Mouse (Mus musculus) neural tube, embryonic 14.5 days (tissue): ENCODE data around the gene Copg1. TPM values are rescaled to one million over a fixed set of nuclear protein-coding genes. Genes with fewer than 3 reads are reported as not detected.

ENCODE experiments used
- ATAC-seq: fragments of 200-750 bp; cut with Nextera tagmentation; 2 replicates; pipeline ENCODE4 v1.8.0; 2017; ENCODE audit warnings: low read depth, mild to moderate bottlenecking, moderate TSS enrichment, moderate library complexity
- H3K27ac ChIP-seq: fragments of 300-500 bp; sonication (generic); 2 replicates; pipeline ENCODE4 v1.5.1; 2014; ENCODE audit warnings: low read depth, mild to moderate bottlenecking, control low read depth, low read length, moderate library complexity, mixed read lengths
- H3K27me3 ChIP-seq: fragments of 300-500 bp; sonication (generic); 2 replicates; pipeline ENCODE4 v1.6.1; 2014; ENCODE audit warnings: low read length; ENCODE audit not compliant: control insufficient read depth, insufficient read depth
- H3K36me3 ChIP-seq: fragments of 300-500 bp; sonication (generic); 2 replicates; pipeline ENCODE4 v1.6.1; 2014; ENCODE audit warnings: low read length, mixed read lengths; ENCODE audit not compliant: control insufficient read depth, insufficient read depth
- H3K4me1 ChIP-seq: fragments of 300-500 bp; sonication (generic); 2 replicates; pipeline ENCODE4 v1.6.1; 2014; ENCODE audit warnings: low read length; ENCODE audit not compliant: control insufficient read depth, insufficient read depth
- H3K4me2 ChIP-seq: fragments of 300-500 bp; sonication (generic); 2 replicates; pipeline ENCODE4 v1.6.1; 2014; ENCODE audit warnings: mild to moderate bottlenecking, low read depth, low read length, control low read depth
- H3K4me3 ChIP-seq: fragments of 300-500 bp; sonication (generic); 2 replicates; pipeline ENCODE4 v1.5.1; 2014; ENCODE audit warnings: low read depth, low read length, control low read depth, mixed read lengths
- H3K9ac ChIP-seq: fragments of 300-500 bp; sonication (generic); replicated peaks from 2 replicates; pipeline ENCODE4 v1.6.1; 2014; ENCODE audit warnings: low read depth, mild to moderate bottlenecking, control low read depth, low read length, mixed read lengths
- H3K9me3 ChIP-seq: fragments of 300-500 bp; sonication (generic); 2 replicates; pipeline ENCODE4 v1.6.1; 2016; ENCODE audit warnings: low read length; ENCODE audit not compliant: control insufficient read depth
- WGBS: fragments of 180-500 bp; shearing (Covaris S2); extraction: QIAGEN DNeasy Blood & Tissue Kit; methylation state at CpG from one replicate; pipeline ENCODE4 v1.1.7; 2014; 5-methylcytosine and 5-hydroxymethylcytosine counted together
- polyA plus RNA-seq: library from polyadenylated mRNA; unstranded; fragments of >200 nt; fragmentation: Nextera tagmentation; extraction: Ambion mirVana; gene quantifications from 2 replicates; pipeline ENCODE4 v1.2.1, GENCODE M21; 2014

Copg1 gene
- polyA plus RNA-seq, 1 experiment from 2014 or later, result 202 TPM

DNA sequence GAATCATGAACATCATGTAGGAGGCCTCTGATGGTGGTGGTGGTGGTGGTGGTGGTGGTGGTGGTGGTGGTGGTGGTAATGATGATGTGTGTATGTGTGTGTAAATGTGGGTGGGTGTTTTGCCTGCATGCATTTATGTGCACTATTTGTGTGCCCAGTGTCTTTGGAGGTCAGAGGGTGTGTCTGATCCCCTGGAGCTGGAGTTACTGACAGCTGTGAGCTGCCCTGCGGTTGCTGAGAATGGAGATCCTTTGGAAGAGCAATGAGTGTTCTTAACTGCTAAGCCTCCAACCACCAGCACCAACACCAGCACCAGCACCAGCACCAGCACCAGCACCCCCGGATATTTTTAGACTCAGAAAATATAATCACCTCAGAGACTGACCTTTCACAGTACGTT lies 5.4 kb upstream of the Copg1 start:
- no peak overlapping the region for H3K27ac ChIP-seq
- H3K4me2 ChIP-seq, result no peak overlapping the region
- H3K4me3 ChIP-seq, result no peak overlapping the region
- H3K9me3 ChIP-seq, result no peaks in the 10 kb centered on the region
- no peak overlapping the region for H3K9ac ChIP-seq
- WGBS, result 81% methylated on average over 3 of the region's 3 CpGs
- H3K27me3 ChIP-seq, result no peaks in the 10 kb centered on the region
- H3K36me3 ChIP-seq, result no peaks in the 10 kb centered on the region
- no peaks in the 10 kb centered on the region for H3K4me1 ChIP-seq
- ATAC-seq, result no peak

DNA sequence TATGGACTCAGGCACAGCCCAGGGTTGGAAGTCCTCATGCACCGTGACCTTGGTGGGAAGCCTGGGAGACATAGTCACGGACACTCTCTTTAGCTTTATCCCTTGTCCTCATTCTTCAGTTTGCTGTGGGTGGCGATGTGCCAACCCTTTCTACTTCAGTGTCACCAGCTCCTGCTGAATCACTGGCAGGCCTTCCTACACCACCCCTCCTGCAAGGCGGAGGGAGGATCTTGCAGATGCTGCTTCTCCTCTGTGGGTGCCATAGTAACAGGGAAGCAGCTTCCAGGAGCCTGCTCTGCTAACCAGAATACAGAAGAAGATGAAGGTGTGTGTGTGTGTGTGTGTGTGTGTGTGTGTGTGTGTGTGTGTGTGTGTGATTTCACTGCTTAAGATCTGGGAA lies 4.8 kb upstream of the Copg1 start:
- ATAC-seq, result no peak
- H3K27me3 ChIP-seq, result no peaks in the 10 kb centered on the region
- H3K36me3 ChIP-seq, result no peaks in the 10 kb centered on the region
- H3K4me1 ChIP-seq, result no peaks in the 10 kb centered on the region
- H3K4me2 ChIP-seq, result no peak overlapping the region
- no peaks in the 10 kb centered on the region for H3K9me3 ChIP-seq
- H3K4me3 ChIP-seq, result no peak overlapping the region
- 55% methylated on average over 4 of the region's 4 CpGs for WGBS
- no peak overlapping the region for H3K9ac ChIP-seq
- H3K27ac ChIP-seq, result no peak overlapping the region

DNA sequence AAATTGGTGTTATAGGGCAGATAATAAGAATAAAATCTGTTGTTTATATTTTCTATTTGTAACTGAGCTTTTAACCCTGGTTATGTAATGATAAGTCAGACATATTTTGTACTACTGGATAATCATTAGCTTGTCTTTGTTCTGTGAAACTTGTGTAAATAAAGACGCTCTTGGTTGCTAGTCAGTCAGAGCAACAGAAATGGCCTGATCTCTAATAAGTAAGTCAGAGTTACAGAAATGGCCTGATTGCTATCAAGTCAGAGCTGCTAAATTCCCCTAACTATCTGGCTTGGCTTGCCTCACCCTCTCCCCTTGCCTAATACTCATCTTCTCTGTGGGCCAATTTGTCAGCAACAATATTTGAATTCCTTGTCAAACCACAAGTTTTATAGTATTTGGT lies 893 bp upstream of the Copg1 start:
- Histone ChIP-seq H3K4me3 (no peak overlapping the region), H3K27ac (no peak overlapping the region), H3K4me1 (peaks cover 9% of the 10 kb centered on the region; the same call in 1 of the 2 replicates), H3K9me3 (no peaks in the 10 kb centered on the region), H3K9ac (no peak overlapping the region), H3K4me2 (no peak overlapping the region), H3K36me3 (peaks cover 19% of the 10 kb centered on the region), H3K27me3 (no peaks in the 10 kb centered on the region)
- 85% methylated on average over 1 of the region's 1 CpGs for WGBS
- no peak for ATAC-seq

DNA sequence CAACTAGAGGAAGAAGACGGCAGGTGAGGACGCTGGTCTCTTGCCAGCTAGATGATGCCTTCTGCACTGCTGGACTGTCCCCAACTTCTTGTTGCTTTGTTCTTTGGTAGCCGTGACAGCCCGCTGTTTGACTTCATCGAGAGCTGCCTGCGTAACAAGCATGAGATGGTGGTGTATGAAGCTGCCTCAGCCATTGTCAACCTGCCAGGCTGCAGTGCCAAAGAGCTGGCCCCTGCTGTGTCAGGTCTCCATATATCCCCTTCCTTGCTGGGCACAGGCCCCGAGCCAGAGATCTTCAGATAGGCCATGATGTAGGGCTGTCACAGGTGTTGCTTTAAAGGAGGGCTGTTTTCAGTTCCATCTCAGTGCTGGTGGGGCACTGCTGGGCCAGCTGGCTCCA lies 6.3 kb downstream of the Copg1 start:
- Histone ChIP-seq H3K4me1 (peaks cover 1% of the 10 kb centered on the region; the same call in 1 of the 2 replicates), H3K27ac (no peak overlapping the region), H3K4me2 (no peak overlapping the region), H3K27me3 (no peaks in the 10 kb centered on the region), H3K9ac (no peak overlapping the region), H3K9me3 (no peaks in the 10 kb centered on the region), H3K36me3 (peaks cover 77% of the 10 kb centered on the region), H3K4me3 (no peak overlapping the region)
- no peak for ATAC-seq
- 69% methylated on average over 7 of the region's 7 CpGs for WGBS

DNA sequence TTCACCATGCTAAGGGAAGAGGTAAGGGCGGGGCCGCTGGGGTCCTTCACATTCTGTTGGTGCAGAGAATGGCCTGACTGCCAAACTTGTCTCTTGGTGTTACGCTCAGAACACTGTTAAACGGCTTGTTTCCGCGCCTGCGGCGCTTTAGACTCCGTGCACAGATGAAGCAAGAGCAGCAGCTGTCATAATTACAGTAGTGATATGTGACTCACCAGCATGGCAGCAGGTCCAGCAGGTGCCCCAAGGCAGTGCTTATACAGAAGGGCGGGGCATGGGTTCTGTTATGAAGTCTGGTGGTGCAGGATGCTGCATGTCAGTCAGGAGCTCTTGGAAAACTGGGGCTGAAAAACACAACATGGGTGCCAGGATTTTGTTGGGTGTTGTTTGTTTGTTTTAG lies 10.4 kb downstream of the Copg1 start:
- H3K27ac ChIP-seq, result no peak overlapping the region
- no peaks in the 10 kb centered on the region for H3K4me1 ChIP-seq
- H3K27me3 ChIP-seq, result no peaks in the 10 kb centered on the region
- no peak overlapping the region for H3K9ac ChIP-seq
- H3K9me3 ChIP-seq, result no peaks in the 10 kb centered on the region
- peaks cover 80% of the 10 kb centered on the region for H3K36me3 ChIP-seq
- WGBS, result 97% methylated on average over 10 of the region's 10 CpGs
- H3K4me3 ChIP-seq, result no peak overlapping the region
- no peak overlapping the region for H3K4me2 ChIP-seq
- ATAC-seq, result no peak

DNA sequence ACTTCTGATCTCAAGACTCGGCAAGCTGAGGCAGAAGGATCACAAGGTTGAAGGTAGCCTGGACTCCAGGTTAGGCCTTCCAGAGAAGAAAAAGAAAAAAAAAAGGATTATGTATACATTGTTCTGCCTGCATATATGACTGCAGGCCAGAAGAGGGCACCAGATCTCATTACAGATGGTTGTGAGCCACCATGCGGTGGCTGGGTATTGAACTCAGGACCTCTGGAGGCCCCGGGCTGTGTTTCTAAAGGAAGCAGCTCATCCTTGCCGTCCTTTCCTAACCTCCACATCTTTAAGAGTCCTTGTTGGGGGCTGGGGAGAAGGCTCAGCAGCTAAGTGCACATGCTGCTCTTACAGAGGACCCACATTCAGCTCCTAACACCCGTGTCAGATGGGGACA lies 19.0 kb downstream of the Copg1 start:
- no peak for ATAC-seq
- no peaks in the 10 kb centered on the region for H3K4me1 ChIP-seq
- no peak overlapping the region for H3K4me2 ChIP-seq
- no peak overlapping the region for H3K27ac ChIP-seq
- H3K4me3 ChIP-seq, result no peak overlapping the region
- no peak overlapping the region for H3K9ac ChIP-seq
- WGBS, result 71% methylated on average over 5 of the region's 5 CpGs
- H3K36me3 ChIP-seq, result peaks cover 73% of the 10 kb centered on the region
- no peaks in the 10 kb centered on the region for H3K9me3 ChIP-seq
- H3K27me3 ChIP-seq, result no peaks in the 10 kb centered on the region

DNA sequence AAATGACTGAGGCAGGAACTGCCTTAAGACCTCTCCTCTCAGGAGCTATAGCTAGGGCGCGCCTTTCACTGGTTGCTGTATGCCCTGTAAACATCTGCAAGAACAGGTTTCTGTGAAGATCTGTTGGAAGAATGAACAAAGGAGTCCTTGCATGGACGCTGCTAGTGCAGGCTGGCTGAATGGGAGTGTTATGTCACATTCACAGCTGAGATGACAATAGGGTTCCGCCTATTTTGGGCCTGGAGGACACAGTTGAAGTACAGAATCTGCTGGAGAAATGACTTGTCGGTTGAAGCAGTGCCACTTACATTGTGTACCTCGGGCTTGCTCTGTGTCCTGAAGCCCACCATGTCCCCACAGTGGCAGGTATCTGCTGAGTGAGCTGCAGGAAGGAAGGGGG lies 21.6 kb downstream of the Copg1 start:
- no peak overlapping the region for H3K27ac ChIP-seq
- ATAC-seq, result no peak
- WGBS, result 91% methylated on average over 6 of the region's 6 CpGs
- no peaks in the 10 kb centered on the region for H3K27me3 ChIP-seq
- no peak overlapping the region for H3K4me3 ChIP-seq
- H3K9me3 ChIP-seq, result no peaks in the 10 kb centered on the region
- peaks cover 61% of the 10 kb centered on the region for H3K36me3 ChIP-seq
- no peak overlapping the region for H3K4me2 ChIP-seq
- no peaks in the 10 kb centered on the region for H3K4me1 ChIP-seq
- H3K9ac ChIP-seq, result no peak overlapping the region

DNA sequence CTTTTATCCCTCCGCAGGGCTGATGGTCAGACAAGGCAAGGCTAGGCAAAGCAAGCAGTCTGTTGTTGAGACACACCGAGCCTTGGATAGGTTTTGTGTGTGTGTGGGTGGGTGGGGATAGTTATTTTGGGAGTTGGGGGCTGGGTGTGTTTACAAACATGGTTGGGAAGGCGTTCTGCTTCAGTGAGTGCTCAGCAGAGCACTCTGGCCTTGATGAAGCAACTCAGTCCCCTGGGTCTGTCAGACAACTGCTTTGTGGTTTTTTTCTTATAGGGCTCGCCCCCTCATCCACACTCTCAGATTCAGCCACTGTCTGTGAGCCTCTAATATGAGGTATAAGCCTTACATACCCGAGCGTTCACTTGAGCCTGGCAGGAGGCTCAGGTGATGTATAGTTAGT lies 23.9 kb downstream of the Copg1 start:
- Histone ChIP-seq H3K4me3 (no peak overlapping the region), H3K9ac (no peak overlapping the region), H3K36me3 (peaks cover 44% of the 10 kb centered on the region), H3K27ac (no peak overlapping the region), H3K4me1 (peaks cover 7% of the 10 kb centered on the region), H3K27me3 (no peaks in the 10 kb centered on the region), H3K9me3 (no peaks in the 10 kb centered on the region), H3K4me2 (no peak overlapping the region)
- ATAC-seq, result no peak
- WGBS, result 91% methylated on average over 6 of the region's 6 CpGs

DNA sequence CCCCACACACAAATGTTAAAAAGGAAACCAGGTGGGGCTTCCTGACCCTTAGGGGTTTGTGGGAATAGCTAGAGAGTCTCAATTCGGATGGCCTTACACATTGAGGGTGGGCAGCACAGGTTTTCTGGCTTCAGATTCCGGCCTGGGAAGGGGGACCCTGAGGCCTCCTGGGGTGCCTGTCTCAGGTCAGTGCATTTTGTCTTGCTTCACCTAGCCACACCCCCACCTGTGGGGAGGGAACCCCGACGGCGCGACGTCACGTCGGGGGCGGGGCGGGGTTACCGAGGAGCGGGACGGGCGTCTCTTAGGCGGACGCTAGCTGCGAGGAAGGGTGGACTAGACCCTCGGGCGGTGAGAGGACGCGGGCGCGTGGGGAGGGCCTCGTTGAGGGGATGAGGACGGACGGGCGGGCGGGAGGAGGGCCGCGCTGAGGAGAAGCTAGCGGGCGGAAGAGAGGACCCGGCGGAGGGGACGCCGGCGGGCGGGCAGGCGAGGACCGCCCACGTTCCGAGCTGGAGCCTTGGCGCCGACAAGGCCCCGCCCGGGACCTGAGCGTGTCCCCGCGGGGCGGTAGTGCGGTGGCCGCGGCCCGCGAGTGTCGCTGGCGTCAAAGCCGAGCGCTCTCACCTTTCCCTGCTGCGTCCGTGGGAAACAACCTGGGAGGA lies 26.2 kb downstream of the Copg1 start, which contains the start of gene Hmces:
Gene Hmces (plus strand): TSS at position 275 of the 665 bp plus-strand sequence.
- H3K9me3 ChIP-seq, result no peaks in the 10 kb centered on the region

More for the DNA sequence above, 26.2 kb downstream of the Copg1 start, which contains the start of gene Hmces:
- H3K36me3 ChIP-seq, result peaks cover 31% of the 10 kb centered on the region
- H3K4me2 ChIP-seq, result peak within 1 kb of the TSS; percentile 87
- H3K27me3 ChIP-seq, result no peaks in the 10 kb centered on the region
- peak; percentile 93 for ATAC-seq
- peak within 1 kb of the TSS; percentile 60 for H3K27ac ChIP-seq
- H3K4me3 ChIP-seq, result peak within 1 kb of the TSS; percentile 89
- WGBS, result under 1% methylated on average over 56 of the region's 62 CpGs
- peaks cover 7% of the 10 kb centered on the region for H3K4me1 ChIP-seq
- H3K9ac ChIP-seq, result peak within 1 kb of the TSS; percentile 74
